Mouse (Mus musculus) lung, embryonic 14.5 days (tissue): ENCODE measurements around the gene Tmem230. TPM values are rescaled to one million over a fixed set of nuclear protein-coding genes. Genes with fewer than 3 reads are reported as not detected.

ENCODE experiments used
- ATAC-seq: fragments of 200-750 bp; cut with Nextera tagmentation; 2 replicates; pipeline ENCODE4 v1.8.0; 2017; ENCODE audit warnings: mild to moderate bottlenecking, moderate TSS enrichment, moderate library complexity; ENCODE audit not compliant: insufficient read depth
- DNase-seq: peaks from one replicate; pipeline ENCODE4 v3.0.0-alpha.2; 2015
- H3K27ac ChIP-seq: fragments of 300-500 bp; sonication (generic); 2 replicates; pipeline ENCODE4 v1.5.1; 2014; ENCODE audit warnings: low read depth, mild to moderate bottlenecking, moderate library complexity
- H3K27me3 ChIP-seq: fragments of 300-500 bp; sonication (generic); 2 replicates; pipeline ENCODE4 v1.6.1; 2014; ENCODE audit warnings: low read length, control low read depth; ENCODE audit not compliant: insufficient read depth
- H3K36me3 ChIP-seq: fragments of 300-500 bp; sonication (generic); 2 replicates; pipeline ENCODE4 v1.6.1; 2014; ENCODE audit warnings: control low read depth; ENCODE audit not compliant: insufficient read depth
- H3K4me1 ChIP-seq: fragments of 300-500 bp; sonication (generic); 2 replicates; pipeline ENCODE4 v1.6.1; 2014; ENCODE audit warnings: antibody characterized with exemption, control low read depth; ENCODE audit not compliant: insufficient read depth
- H3K4me2 ChIP-seq: fragments of 300-500 bp; sonication (generic); 2 replicates; pipeline ENCODE4 v1.6.1; 2014; ENCODE audit warnings: mild to moderate bottlenecking
- H3K4me3 ChIP-seq: fragments of 300-500 bp; sonication (generic); 2 replicates; pipeline ENCODE4 v1.5.1; 2014; ENCODE audit warnings: low read depth, low read length
- H3K9ac ChIP-seq: fragments of 300-500 bp; sonication (generic); 2 replicates; pipeline ENCODE4 v1.6.1; 2014
- H3K9me3 ChIP-seq: fragments of 300-500 bp; sonication (generic); 2 replicates; pipeline ENCODE4 v1.6.1; 2016; ENCODE audit warnings: low read depth, low read length, control low read depth
- CTCF ChIP-seq: IDR thresholded peaks from 2 replicates; pipeline ENCODE4 v1.5.1; 2016; ENCODE audit warnings: antibody characterized with exemption, low read depth
- WGBS: fragments of 180-500 bp; shearing (Covaris S2); extraction: QIAGEN DNeasy Blood & Tissue Kit; methylation state at CpG from one replicate; pipeline ENCODE4 v1.1.7; 2014; 5-methylcytosine and 5-hydroxymethylcytosine counted together
- polyA plus RNA-seq: library from polyadenylated mRNA; unstranded; fragments of >200 nt; fragmentation: Nextera tagmentation; extraction: Ambion mirVana; gene quantifications from 2 replicates; pipeline ENCODE4 v1.2.1, GENCODE M21; 2014

Gene Tmem230
- polyA plus RNA-seq, 1 experiment from 2014 or later = 39.9 TPM

- no peak for TF ChIP-seq CTCF
- Histone ChIP-seq H3K4me1 (no peaks in the 10 kb centered on the region), H3K36me3 (no peaks in the 10 kb centered on the region), H3K4me3 (no peak overlapping the region), H3K4me2 (no peak overlapping the region), H3K9ac (no peak overlapping the region), H3K27ac (no peak overlapping the region), H3K9me3 (no peaks in the 10 kb centered on the region), H3K27me3 (no peaks in the 10 kb centered on the region)
- ATAC-seq (no peak), DNase-seq (no peak)
- whole genome bisulfite sequencing = 89% methylated on average over 3 of the region's 3 CpGs
These were observed 15.1 kb downstream of the Tmem230 start for GRCm38 (mm10) chr2:132232413-132232945.

- no peak overlapping the region for H3K4me2 ChIP-seq
- no peaks in the 10 kb centered on the region for H3K4me1 ChIP-seq
- H3K9ac ChIP-seq = no peak overlapping the region
- no peak overlapping the region for H3K4me3 ChIP-seq
- no peaks in the 10 kb centered on the region for H3K36me3 ChIP-seq
- no peaks in the 10 kb centered on the region for H3K27me3 ChIP-seq
- H3K9me3 ChIP-seq = no peaks in the 10 kb centered on the region
- DNase-seq (no peak), ATAC-seq (no peak)
- H3K27ac ChIP-seq = no peak overlapping the region
- no peak for TF ChIP-seq CTCF
- 84% methylated on average over 4 of the region's 4 CpGs for WGBS
These were observed 23.2 kb downstream of the Tmem230 start for GRCm38 (mm10) chr2:132224359-132224758.

GRCm38 (mm10) chr2:132221611-132222073, 26.0 kb downstream of the Tmem230 start:
- Histone ChIP-seq H3K9ac (no peak overlapping the region), H3K9me3 (no peaks in the 10 kb centered on the region), H3K4me2 (no peak overlapping the region), H3K4me3 (no peak overlapping the region), H3K4me1 (no peaks in the 10 kb centered on the region), H3K27me3 (no peaks in the 10 kb centered on the region), H3K27ac (no peak overlapping the region), H3K36me3 (no peaks in the 10 kb centered on the region)
- TF ChIP-seq CTCF = no peak
- ATAC-seq (no peak), DNase-seq (peak; percentile 19)
- WGBS = 33% methylated on average over 11 of the region's 11 CpGs

GRCm38 (mm10) chr2:132211995-132212656, 35.5 kb downstream of the Tmem230 start:
- H3K27me3 ChIP-seq = no peaks in the 10 kb centered on the region
- H3K9ac ChIP-seq = no peak overlapping the region
- no peak overlapping the region for H3K27ac ChIP-seq
- peak; percentile 21; the same call in 1 of the 2 replicates for ATAC-seq
- no peaks in the 10 kb centered on the region for H3K9me3 ChIP-seq
- 84% methylated on average over 5 of the region's 5 CpGs for WGBS
- H3K4me3 ChIP-seq = no peak overlapping the region
- no peak overlapping the region for H3K4me2 ChIP-seq
- no peak for TF ChIP-seq CTCF
- H3K4me1 ChIP-seq = no peaks in the 10 kb centered on the region
- DNase-seq = no peak
- no peaks in the 10 kb centered on the region for H3K36me3 ChIP-seq

- Histone ChIP-seq H3K4me3 (no peak overlapping the region), H3K9me3 (no peaks in the 10 kb centered on the region), H3K4me1 (no peaks in the 10 kb centered on the region), H3K9ac (no peak overlapping the region), H3K36me3 (no peaks in the 10 kb centered on the region), H3K4me2 (no peak overlapping the region), H3K27me3 (no peaks in the 10 kb centered on the region), H3K27ac (no peak overlapping the region)
- 74% methylated on average over 9 of the region's 9 CpGs for WGBS
- no peak for DNase-seq
- no peak for TF ChIP-seq CTCF
- no peak for ATAC-seq
These were observed 36.7 kb downstream of the Tmem230 start for GRCm38 (mm10) chr2:132210806-132211312.

GRCm38 (mm10) chr2:132208246-132208881, 39.2 kb downstream of the Tmem230 start:
- H3K36me3 ChIP-seq = no peaks in the 10 kb centered on the region
- H3K9ac ChIP-seq = no peak overlapping the region
- no peak overlapping the region for H3K4me3 ChIP-seq
- no peak overlapping the region for H3K4me2 ChIP-seq
- DNase-seq = no peak
- H3K9me3 ChIP-seq = no peaks in the 10 kb centered on the region
- 81% methylated on average over 8 of the region's 8 CpGs for WGBS
- no peak for TF ChIP-seq CTCF
- H3K27me3 ChIP-seq = no peaks in the 10 kb centered on the region
- H3K27ac ChIP-seq = no peak overlapping the region
- ATAC-seq = no peak
- H3K4me1 ChIP-seq = no peaks in the 10 kb centered on the region

- Histone ChIP-seq H3K4me2 (no peak overlapping the region), H3K27me3 (no peaks in the 10 kb centered on the region), H3K27ac (no peak overlapping the region), H3K9ac (no peak overlapping the region), H3K4me3 (no peak overlapping the region), H3K36me3 (no peaks in the 10 kb centered on the region), H3K9me3 (no peaks in the 10 kb centered on the region), H3K4me1 (no peaks in the 10 kb centered on the region)
- WGBS = 71% methylated on average over 16 of the region's 16 CpGs
- DNase-seq (no peak), ATAC-seq (no peak)
- no peak for TF ChIP-seq CTCF
These were observed 41.2 kb downstream of the Tmem230 start for GRCm38 (mm10) chr2:132206316-132206881.
